Mouse (Mus musculus): ENCODE data around the gene Bcl2l12.

DNA sequence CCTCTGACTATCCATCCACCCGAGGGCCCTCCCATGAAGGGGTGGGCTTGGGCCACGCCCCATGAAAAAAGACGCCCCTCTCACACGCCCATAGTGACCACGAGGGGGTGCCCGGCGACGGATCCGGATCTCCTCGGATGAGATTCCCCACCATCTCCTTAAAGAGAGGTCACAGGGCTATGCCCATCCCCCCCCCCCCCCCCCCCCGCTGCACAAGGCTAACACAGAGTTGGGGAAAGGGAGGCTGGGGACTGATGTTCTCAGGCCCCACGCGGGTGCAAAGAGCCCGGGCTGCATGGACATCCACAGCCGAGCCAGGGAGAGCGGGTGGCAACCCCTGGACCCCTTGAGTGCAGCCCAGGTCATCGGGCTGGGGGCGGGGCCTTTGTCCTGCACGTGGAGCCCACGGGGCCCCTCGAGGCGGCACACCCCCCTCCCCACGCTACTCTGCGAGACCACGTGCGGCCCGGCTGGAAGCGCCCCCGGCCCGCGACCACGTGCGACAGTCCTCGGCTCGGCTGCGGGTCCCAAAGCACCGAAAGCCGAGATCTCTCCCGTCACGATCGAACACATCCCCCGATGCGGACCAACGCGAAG, 12.8 kb downstream of the Bcl2l12 start:
- no peak for TF ChIP-seq POLR2A (IDR thresholded peaks at IDR 0.05; ENCODE audit: borderline replicate concordance, low read depth, low read length)
- no peak for TF ChIP-seq CTCF (IDR thresholded peaks at IDR 0.05; ENCODE audit: low read depth, low read length)

Measured in bone marrow macrophage, adult 2 months (primary cell).